Mouse (Mus musculus) cerebellum, postnatal 25 days (tissue): ENCODE measurements around the gene Diras2.
"Not testable (repeated sequence)": the region's sequence is repeated elsewhere in the genome, so short reads cannot be mapped to it uniquely, and the experiment has no call there.

Experiments
- DNase-seq, 2 experiments: peaks; one replicate each; pipeline ENCODE4 v3.0.0; 2021; ENCODE audit warnings: mixed read lengths in 2 of 2

Diras2 gene

DNA sequence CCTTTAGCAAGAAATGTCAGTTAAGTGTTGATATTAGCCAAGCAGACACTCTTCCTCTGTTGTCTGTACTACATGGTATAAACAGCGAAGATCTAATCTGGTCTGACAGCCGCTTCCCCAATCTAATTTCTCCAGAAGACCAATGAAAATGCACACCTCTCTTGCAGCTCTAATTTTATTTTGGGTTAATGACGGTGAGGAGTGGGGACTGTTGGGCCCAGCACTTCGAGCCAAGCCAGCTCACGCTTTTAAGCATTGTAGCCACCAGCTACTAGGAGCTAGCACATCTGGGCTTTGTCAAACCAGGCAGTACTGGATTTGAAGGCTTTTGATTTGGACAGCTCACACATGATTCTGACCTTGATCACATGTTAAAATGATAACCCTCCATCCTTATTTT is 14.1 kb downstream of the Diras2 start:
- peak in 1 of 2 experiments; percentile 14 for DNase-seq

DNA sequence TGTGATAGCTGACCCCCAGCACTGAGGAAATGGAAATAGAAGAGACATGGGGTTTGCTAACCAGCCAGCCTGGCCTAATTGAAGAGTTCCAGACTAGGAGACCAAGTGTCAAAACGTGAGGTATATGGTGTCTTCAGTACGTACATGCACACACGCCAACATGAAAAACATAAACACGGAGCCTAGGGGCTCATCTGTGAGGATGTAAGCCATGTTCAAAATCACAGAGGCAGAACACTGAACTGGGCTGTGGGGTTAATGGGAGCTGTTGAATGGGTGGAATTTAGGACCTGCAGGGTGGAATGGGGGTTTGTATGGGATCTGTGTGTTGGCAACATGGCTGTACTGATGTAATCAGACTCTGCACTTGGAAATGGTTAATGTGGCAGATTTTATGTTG is 14.5 kb downstream of the Diras2 start:
- DNase-seq: no peak

DNA sequence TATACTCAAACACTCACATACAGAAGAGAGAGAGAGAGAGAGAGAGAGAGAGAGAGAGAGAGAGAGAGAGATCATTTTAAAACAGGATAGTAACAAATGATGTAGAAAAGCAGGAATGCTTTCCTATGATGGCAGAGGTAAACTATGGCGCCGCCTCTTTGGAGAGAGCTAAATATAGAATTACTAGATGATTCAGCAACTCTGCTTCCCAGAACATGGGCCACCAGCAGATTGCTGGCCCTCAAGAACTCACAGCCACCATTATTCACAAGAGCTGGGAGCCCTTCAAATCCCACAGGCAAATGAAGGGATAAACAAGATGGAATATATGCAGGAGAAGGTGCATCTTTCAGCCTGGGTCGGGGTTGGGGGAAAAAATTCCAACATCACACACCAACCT is 15.0 kb downstream of the Diras2 start:
- DNase-seq: peak in 1 of 2 experiments; percentile 44

DNA sequence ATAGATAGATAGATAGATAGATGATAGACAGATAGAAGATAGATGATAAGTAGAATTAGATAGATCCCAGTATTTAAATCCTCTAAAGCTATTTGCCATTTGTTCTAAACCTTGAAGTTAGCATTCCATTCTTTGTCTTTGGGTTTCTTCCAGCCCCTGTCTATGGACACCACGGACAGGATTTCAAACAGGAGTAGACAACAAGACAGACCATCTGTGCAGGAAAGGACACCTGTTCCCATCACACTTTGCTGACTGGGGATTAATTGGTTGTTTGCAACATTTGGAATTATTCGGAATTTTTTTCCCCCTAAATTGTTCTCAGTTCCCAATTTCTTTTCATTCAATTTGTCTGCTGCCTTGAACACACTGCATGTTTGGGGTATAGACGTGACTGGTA is 17.5 kb downstream of the Diras2 start:
- DNase-seq: peak; percentile 58 to 79

DNA sequence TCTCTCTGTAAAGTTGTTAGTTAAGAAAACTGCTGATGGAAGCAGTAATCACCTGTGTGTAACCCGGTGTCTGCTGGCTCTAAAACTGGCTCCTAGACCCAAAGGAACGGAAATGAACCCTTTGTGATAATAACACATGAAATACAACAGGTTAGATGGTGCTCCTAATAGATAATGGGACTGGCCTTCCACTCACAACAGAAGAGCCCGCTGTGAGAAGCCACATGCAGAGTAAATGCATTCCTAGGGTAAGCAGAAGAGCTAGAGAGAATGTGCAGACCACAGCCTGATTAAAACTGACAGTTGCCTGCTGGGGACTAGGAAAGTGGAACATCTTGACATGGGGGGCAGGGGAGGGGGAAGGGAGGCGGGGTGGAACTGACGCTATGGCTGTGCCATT is 18.7 kb downstream of the Diras2 start:
- peak; percentile 78 to 85 for DNase-seq

DNA sequence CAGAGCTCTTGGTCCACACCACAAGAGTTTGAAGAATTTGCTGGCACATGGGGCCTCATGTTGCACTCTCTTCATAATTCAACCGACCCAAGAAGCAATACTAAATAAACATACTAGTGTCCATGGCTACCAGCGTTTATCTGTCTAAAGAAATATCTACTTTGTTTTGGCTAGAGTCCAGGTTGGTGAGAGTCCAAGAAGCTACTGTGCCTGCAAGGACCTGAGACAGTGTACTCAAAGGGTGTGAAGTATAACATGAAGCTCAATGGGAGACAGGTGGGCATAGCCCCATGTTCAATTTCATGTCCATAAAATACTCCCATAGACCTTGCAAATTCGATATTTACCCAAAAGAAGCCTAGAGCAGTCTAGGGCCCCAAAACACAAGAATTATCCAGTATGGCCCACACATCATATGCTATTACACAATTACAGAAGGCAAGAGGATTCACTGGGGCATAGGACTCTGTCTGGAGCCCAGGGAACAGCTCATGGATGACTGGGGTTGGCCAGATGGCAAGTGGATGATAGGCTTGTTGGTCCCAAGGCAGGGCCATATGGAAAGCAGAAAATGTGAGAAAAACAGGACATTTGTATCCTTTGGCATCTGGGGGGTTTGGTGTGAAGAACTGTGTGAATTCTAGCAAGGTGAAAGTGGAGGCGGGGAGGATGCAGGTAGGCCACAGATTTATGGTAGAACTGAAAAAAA is 20.8 kb downstream of the Diras2 start:
- DNase-seq: peak; percentile 73 to 79

DNA sequence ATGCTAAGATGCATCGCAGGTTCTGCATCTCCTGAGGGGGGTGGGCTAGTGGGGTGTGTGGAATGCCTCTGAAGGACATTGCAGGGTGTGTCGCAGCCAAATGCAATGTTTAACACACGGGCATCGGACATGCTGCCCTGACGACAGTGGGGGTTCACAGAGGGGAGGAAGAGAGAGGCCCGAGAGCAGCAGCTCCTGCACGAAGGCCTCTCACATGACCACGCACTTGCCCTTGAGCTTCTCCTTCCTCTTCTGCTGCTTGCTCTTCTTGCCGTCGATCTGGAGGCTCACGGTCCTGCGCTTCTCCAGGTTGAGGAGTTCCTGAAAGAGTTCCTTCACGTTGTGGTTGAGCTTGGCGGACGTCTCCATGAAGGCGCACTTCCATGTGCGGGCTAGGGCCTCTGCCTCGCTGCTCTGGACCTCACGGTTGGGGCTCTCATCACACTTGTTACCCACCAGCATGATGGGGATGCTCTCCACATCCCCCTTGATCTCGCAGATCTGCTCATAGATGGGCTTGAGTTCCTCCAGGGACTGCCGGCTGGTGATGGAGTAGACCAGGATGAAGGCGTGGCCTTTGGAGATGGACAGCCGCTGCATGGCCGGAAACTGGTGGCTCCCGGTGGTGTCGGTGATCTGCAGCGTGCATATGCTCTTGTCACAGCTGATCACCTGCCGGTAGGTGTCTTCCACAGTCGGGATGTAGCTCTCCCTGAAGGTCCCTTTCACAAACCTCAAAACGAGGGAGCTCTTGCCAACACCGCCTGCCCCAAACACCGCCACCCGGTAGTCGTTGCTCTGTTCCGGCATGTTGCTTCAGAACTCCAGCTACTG is 23.4 kb downstream of the Diras2 start:
- peak; percentile 55 to 56 for DNase-seq

DNA sequence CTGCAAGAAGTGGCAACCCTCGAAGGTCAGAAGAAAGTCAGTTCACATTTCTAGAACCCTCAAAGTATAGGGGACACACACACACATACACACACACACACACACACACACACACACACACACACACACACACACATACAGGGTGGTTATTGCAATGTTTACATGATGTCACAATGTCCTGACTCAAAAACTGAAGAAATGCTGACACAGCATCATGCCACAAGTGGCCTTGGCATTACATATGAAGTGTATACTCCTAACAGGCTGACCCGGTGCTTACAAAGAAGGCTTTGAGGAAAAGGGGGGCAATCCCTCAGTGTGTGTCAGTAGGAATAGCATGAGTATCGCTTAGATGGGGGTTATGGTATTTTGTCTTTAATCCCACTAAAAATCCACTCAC is 24.3 kb downstream of the Diras2 start:
- not testable (repeated sequence) for DNase-seq

DNA sequence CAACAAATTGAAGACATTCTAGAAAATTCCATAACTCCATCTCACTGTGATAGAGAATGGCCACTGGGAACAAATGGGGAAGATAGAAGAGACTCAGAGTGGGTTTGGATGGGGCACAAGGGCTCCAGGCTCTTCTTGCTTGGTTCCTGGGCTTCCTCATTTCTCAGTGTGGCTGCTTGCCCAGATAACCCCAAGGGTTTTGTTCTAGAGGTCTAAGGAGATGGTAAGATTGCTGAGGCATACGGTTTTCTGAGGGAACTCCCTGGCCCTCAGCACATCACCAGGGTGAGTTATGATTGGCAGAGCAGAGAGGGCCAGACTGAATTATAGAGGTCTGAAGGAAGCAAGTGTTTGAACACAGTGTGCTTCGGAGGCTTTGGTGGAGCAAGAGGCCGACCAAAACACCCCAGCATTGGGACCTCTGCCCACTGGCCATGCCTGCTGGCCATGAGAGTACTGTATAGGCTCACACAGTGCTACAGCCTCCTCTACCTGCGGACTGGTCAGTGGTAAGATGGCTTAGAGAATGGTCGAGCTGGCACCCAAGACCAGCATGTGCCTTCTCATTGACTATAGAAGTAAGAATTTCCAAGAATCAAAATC is 25.3 kb downstream of the Diras2 start:
- DNase-seq: peak; percentile 63 to 67

DNA sequence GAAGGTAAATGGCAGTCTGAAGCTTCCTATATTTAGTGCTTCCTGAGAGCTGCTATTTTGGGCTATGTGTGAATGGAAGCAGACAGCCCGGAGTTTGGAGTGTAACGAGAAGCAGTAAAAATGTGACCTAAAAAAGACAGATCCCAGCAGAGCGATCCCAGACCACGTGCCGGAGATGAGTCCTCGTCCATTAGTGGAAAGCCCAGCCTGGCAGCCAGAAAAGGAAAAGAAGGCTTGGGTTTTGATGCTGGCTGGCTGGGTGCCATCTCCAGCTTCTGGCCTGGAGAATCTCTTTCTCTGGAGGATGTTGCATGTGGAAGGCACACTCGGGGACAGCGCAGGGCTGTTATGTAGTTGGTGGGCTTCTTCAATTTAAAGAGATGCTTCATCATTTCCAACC is 29.4 kb downstream of the Diras2 start:
- peak; percentile 89 to 93 for DNase-seq

DNA sequence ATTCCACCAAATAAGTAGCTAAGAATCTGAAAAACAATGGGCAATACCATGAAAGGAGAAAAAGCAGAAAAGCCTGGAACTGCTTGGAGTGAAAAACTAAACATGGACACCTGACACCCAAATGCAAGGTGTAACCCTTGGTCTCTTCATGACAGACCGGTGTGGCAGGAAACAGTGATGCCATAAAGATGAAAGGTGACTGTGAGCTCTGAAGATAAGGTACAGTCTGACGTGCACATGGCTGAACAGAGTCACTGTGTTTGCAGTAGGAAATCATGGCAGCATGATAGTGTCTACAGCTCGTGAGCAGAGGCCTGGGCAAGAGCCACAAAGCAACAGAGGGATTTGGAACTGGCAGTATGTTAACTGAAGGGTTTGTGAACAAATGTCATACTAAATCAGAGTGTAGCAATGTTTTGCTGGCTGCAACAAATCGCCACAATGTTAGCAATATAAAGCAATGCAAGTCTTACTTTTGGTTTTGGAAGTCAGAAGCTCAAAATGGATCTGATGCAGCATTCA is 34.0 kb downstream of the Diras2 start:
- no peak for DNase-seq

DNA sequence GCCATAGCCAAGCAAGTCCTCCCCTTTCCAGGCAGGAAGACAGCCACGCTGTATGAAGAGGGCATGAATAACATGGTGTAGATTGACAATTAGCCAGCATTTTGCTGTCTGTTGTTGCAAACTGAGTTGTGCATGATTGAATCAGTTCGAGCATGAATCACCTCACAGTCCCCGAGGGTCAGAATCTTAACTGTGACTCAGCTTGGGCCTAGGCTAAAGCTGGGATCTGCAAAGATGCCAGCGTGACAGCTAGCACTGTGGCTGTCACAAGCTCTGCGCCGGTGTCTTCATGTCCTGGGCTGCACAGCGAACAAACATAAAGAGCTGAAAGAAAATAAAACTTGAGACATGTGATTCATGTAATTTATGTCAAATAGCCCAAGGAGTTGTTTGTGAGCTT is 42.3 kb downstream of the Diras2 start:
- no peak for DNase-seq

DNA sequence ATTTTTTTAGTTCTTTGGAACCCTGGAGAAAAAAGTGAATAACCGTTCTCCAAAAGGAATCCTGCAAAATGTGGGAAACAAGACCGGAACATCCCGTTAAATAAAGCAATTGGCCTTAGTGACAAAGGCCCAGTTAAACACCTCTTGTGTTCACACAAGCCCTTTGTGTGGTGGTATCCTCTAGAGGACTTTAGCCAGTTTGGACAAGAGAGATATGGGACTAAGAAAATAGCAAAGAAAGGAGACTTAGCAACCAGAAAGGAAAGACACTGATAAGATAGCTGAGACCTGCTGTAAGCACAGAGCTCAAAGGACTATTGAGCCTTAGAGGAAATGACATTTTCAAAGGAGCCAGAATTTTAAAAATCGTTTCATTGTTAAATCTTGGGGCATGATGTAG is 47.0 kb downstream of the Diras2 start:
- no peak for DNase-seq

DNA sequence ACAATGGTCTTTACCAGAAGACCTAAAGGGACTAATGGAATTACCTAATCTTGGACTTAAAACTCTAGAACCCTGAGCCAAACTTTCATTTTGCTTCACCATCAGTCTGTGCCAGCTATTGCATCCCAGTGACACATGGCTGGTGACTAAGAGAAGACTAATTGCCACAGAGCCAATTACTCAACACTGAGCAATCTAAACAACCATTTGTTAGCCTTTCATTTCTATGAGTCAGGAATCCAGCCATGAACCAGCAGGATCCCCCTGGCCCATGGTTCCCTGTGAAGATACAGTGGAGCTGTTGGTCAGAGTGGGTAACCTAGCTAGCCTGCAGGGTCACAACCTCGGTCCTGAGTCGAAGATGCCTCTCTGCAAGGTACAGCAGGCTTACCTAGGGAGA is 49.3 kb downstream of the Diras2 start:
- DNase-seq: peak; percentile 58 to 65

DNA sequence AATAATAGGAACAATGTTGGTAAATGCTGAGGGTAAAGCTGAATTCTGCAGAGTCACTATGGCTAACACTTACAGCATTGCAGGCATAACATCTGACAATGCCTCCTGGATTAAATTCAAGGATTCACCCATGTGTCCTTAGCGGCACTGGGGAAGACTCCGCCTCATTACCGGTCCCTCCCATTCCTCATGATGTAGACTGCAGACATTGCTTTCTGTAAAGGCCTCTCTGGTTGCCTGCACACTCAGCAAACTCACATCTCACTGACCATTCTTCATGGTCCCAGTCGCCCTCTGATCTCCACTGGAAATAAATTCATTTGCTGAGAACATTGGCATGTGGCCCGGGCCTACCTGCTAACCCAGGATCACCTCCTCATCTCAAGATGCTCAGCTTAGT is 51.9 kb downstream of the Diras2 start:
- no peak for DNase-seq

DNA sequence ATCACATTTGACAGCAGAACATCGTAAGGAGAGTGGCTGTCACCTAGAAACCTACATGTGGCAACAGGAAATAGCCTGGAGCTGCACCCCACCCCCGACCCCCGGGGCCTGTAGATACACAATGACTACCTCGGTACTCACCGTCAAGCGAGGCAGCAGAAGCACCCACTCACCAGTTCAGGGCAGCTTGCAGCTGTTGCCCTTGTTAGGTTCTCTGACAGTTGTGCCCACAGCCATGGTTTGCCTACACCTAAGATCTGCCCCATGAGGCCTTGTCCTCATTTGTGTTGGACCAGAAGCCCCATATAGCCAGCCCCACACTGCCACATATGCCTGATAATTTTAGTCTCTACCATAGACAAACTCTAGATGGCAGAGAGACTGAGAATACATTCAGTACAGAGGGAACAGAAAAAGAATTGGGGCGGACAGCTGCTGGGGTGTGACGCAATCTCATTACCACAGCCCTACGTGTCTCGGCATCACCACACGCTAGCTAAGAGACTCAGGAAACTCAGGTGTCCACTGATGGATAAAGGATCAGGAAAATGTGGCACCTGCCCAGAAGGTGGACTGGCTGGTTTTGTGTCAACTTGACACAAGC is 54.0 kb downstream of the Diras2 start:
- no peak for DNase-seq

DNA sequence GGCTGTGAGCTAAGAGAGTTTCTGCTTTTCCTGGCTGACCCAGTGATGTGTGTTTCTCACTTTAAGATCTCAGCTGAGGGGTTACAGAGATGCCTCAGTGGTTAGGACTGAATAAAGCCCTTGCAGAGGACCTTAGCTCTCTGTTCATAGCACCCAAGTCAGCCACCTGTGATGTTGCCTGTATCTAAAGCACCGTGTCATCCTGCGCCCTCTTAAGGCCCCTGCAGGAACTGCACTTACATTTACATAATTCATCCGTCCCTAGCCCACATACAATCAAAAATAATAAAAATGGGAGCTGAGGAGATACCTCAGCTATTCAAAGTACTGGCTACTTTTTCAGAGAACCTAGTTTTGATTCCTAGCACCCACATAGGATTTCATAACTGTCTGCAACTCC is 54.9 kb downstream of the Diras2 start:
- peak in 1 of 2 experiments; percentile 34 for DNase-seq

DNA sequence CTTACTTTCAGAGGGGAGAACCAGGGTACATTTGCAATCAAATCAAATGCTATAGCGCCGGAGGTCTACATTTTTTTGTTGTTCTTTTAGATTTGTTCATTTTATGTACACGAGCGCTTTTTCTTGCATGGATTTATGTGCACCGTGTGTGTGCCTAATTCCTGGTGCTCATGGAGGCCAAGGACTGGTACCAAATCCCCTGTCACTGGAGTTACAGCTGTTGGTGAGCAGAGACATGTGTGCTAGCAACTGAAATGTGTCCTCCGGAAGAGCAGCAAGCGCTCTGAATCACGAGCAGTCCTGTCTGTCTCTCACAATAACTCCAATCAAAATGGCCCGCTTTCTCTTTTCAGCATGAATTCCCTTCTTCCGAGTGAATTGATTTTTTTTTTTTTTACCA is 55.8 kb downstream of the Diras2 start:
- no peak for DNase-seq

DNA sequence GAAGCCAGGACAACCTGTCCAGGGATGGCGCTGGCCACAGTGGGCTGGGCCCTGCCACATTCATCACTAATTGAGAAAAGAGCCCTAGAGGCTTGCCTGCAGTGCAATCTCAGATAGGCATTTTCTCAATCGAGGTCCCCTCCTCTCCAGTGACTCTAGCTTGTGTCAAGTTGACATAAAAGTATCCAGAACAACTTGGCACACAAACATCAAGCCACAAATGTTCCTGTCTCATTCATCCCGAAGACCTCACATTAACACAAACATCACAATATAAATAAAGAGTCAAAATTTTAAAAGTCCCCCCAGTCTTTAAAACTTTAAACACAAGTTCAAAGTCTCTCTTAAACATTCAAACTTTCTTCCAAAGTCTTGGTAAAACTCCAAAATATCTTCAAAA is 56.3 kb downstream of the Diras2 start:
- no peak for DNase-seq

DNA sequence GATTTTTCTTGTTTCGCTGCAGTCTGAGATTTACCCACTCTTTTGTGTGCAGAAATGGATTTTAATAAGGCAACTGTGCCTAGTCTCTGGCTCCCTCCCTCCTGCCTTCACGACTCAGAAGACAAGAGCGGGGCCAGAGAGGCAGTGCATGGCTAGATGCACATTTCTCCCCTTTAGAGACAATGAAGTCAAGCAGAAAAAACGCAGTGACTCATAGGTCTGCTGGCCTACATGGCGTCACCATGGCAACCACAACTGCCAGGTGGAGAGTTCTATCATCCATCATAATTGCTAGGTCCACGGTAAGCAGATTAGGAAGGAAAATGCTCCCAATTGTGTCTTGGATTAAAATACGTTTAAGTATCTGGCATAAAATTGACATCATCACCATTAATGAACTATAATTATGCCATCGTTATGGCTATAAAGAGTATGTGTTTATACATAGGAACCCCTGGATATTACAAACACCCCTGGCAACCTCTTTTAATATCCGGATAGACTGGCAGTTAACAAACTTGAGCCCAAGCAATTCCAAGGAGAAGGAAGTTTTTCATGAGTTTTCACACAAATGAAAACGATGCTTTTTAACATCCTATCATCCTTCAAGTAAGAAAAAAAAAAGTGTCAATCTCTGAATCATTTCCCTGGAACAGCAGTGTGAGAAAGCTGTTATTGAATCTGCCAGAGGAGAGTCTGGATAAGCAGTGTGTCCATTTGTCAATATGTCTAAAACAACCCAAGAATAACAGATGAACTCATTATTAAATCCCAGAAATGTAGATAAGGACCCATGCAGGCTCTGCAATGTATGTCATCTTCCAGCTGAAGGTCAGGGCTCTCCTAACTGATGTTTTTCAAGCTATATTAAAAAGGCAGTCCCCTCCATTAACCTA is 61.0 kb downstream of the Diras2 start:
- peak; percentile 85 to 94 for DNase-seq

DNA sequence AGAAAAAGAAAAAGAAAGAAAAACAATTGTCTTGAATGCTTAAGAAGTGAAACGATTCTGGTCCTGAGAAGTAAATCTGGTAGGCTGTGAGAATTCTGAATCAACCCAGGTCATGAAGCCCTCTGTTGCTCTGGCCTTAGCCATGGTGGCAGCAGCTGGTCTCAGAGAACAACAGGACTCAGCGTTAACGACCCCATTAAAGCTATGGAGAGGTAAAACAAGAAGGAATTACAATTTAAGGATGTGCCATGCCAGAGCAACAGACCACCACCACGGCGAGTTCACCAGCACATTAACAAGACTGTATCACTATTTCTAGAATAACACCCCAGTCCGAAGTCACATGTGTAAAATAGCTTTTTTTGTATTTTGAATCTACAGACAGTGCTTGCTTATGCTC is 65.9 kb downstream of the Diras2 start:
- DNase-seq: no peak

DNA sequence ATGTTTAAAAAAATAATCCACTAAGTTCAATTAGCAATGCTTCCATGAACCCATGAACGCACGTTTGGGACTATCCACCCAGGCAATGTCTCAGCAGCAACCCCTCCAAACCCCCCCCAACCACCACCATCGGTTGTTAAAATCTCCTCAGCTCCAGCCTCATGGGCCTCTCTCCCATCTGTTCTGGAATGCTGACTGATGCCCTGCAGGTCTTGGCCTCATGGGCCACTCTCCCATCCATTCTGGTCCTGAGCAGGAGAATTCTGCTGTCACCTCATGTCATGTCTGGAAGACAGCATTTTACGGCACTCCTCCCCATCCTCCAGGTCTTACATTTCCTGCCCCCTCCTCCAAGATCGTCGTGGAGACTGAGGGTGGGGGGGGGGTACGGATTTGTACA is 71.1 kb downstream of the Diras2 start:
- peak; percentile 50 to 57 for DNase-seq
